Mouse (Mus musculus) hematopoietic stem cell, adult 5-6 weeks (primary cell): ENCODE data around the gene Fermt2. TPM values are rescaled to one million over a fixed set of nuclear protein-coding genes. Genes with fewer than 3 reads are reported as not detected.
"Not testable (repeated sequence)": the region's sequence is repeated elsewhere in the genome, so short reads cannot be mapped to it uniquely, and the experiment has no call there.

Experiments used
- ATAC-seq, 2 experiments: fragments of 125-278 bp in 1 of 2; replicated peaks in 1 of 2; 2 replicates each; pipeline ENCODE4 v1.8.0; 2016 to 2017; ENCODE audit warnings: inconsistent platforms in 2 of 2, mild to moderate bottlenecking in 2 of 2, moderate number of reproducible peaks in 2 of 2, low read depth in 1 of 2, moderate TSS enrichment in 1 of 2; ENCODE audit not compliant: low FRiP score in 2 of 2, poor library complexity in 2 of 2, severe bottlenecking in 2 of 2, insufficient read depth in 1 of 2, low TSS enrichment in 1 of 2
- total RNA-seq: library from RNA; stranded (forward); fragments of 172-1452, 232-1000 nt; gene quantifications from 2 replicates; pipeline ENCODE4 v1.2.3, GENCODE M21; 2017

Fermt2 gene
- total RNA-seq, 1 experiment from 2014 or later: not detected

DNA sequence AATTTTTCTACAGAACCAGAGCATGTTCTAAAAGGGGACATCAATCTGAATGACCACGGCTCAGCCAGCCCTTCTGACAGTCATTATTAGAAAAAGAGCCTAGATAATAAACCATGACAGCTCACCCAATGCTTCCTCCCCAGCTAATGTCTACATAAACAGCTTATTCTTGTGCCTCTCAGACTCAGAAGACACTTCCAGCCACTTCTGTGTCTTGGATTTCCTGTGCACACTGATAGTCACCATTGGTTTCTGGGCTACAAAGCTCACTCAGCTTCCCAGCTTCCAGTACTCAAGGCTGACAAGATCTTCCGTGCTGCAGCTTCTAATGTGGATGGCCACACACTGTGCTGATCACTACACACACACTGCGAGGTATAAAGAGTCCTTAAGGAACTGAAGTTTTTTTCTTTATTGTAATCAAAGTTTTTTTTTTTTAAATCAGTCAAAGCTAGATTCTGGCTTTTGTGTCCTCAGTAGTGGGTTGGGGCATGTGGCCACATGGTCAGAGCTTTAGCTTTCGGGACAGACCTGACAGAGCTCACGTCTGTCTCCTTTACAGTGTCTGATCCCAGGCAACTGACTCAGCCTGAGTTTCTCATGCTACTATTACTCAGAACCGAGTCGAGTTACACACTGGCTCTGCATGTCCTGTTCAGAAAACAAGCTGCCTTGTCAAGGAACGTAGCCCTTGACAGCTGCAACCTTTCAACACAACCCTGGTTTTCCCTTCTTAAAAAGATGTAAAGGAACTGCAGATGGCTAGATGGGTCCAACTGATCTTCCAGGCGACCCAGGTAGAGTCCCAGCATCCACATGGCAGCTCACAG lies 50.7 kb downstream of the Fermt2 start:
- no peak for ATAC-seq

DNA sequence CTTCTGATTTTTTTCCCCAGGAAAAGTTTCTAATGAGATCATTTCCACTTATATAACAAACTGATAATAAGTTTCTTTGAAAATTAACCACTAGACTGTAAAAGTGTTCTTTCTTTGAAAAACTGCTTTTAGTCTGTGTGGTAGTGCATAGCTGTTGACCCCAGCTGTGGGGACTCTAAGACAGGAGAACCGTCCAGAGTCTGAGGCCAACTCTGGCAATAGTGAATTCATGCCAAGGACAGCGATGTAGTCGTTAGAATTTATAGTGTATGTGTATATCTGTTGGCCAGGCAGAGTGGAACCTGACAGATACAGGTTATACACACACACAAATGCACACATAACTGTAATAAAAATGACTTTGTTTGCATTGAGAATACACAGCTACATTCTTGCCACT lies 51.4 kb downstream of the Fermt2 start:
- no peak for ATAC-seq

- no peak for ATAC-seq
These were observed 52.3 kb downstream of the Fermt2 start for GRCm38 (mm10) chr14:45477651-45478050.

GRCm38 (mm10) chr14:45476990-45477389 lies 52.9 kb downstream of the Fermt2 start:
- no peak for ATAC-seq

DNA sequence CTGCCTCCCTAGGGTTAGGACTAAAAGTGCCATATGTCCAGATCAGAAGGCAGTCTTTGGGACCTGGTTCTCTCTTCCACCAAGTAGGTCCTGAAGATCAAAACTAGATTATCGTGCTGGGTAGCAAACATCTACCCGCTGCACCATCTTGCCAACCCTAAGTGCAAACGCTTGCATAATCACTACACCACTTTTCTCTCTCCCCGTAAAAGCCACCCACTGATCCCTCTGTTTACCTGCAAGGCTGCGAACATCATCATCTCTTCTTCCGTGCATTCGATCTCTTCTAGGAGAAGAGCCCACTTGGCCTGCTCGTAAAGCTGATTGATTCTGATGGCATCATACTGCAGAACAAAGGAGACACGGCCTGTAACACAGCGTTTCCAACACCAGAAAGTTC lies 57.4 kb downstream of the Fermt2 start:
- ATAC-seq: no peak

DNA sequence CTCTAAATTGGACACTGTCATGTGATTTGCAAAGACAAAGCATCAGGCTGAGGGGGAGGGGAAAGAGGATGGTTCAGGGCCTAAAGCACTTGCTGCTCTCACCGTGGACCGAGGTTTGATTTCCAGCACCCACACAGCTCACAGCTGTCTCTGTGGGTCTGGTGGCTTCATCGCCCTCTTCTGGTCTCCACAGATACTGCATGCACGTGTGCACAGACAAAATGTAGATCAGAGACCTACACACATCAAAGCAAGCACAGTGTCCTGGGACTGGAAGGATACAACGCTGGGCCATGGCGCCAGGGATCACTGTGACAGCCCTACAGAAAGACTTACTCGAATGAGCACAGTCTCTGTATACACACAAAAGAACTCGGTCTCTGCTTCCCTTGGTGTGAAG lies 60.5 kb downstream of the Fermt2 start:
- no peak for ATAC-seq

- ATAC-seq: not testable (repeated sequence)
These were observed 63.5 kb downstream of the Fermt2 start for GRCm38 (mm10) chr14:45466371-45466770.

- no peak for ATAC-seq
These were observed 65.6 kb downstream of the Fermt2 start for GRCm38 (mm10) chr14:45464036-45465035.

DNA sequence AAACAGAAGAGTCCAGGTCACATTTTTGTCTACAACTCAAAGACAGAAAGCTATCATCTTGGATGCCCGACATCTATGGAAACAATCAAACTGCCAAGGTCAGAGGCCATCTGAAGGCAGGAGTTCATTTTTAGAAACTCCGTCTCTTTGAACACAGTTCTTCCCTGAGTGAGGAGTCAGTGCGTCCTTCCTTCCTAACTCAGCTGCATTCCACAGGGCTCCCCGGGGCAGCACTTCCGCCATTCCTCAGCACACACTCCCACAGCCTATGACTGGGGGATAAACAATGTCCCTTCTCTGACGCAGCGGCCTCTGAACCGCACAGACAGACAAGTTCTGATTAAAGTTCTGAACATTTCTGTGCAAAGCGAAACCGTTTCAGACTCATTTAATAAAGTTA lies 66.3 kb downstream of the Fermt2 start:
- no peak for ATAC-seq

GRCm38 (mm10) chr14:45462875-45463475 lies 66.9 kb downstream of the Fermt2 start:
- no peak for ATAC-seq

GRCm38 (mm10) chr14:45462374-45462773 lies 67.5 kb downstream of the Fermt2 start:
- ATAC-seq: no peak

DNA sequence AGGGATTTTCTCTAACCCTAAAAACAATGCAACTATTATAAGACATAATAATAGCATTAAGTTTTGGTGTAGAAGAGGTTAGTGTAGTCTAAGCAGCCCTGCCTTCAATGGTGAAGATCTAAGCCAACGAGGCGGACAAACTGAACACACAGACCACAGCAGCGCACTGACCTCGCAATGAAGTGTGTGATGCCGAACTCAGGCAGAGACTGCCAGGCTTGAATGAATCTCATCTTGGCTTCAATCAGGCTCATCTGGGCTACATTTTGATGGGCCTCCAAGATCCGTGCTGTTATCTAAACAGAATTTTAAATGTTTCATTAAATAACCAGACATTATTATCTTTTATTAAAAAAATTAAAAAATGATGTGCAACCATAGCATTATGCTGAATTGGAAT lies 68.0 kb downstream of the Fermt2 start:
- no peak for ATAC-seq

DNA sequence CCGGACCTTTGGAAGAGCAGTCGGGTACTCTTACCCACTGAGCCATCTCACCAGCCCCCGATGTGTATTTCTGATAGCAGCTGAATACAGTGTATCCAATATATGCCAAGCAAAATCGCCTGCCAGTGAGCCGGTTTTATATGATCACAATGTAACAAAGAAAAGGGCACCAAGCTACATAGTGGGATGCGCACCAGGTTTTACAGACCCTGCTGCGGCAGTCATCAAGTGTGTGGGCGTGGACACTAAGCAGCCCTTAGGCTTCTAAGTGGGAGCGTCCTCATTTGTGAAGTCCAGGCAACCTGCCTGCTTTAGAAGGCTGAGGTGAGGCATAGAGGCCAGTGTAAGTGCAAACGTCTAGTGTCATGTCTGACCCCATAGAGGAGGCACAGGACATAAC lies 69.4 kb downstream of the Fermt2 start:
- ATAC-seq: no peak

GRCm38 (mm10) chr14:45459877-45460276 lies 70.0 kb downstream of the Fermt2 start:
- ATAC-seq: no peak

GRCm38 (mm10) chr14:45457003-45457402 lies 72.9 kb downstream of the Fermt2 start:
- ATAC-seq: no peak

GRCm38 (mm10) chr14:45456502-45456846 lies 73.4 kb downstream of the Fermt2 start:
- ATAC-seq: no peak

DNA sequence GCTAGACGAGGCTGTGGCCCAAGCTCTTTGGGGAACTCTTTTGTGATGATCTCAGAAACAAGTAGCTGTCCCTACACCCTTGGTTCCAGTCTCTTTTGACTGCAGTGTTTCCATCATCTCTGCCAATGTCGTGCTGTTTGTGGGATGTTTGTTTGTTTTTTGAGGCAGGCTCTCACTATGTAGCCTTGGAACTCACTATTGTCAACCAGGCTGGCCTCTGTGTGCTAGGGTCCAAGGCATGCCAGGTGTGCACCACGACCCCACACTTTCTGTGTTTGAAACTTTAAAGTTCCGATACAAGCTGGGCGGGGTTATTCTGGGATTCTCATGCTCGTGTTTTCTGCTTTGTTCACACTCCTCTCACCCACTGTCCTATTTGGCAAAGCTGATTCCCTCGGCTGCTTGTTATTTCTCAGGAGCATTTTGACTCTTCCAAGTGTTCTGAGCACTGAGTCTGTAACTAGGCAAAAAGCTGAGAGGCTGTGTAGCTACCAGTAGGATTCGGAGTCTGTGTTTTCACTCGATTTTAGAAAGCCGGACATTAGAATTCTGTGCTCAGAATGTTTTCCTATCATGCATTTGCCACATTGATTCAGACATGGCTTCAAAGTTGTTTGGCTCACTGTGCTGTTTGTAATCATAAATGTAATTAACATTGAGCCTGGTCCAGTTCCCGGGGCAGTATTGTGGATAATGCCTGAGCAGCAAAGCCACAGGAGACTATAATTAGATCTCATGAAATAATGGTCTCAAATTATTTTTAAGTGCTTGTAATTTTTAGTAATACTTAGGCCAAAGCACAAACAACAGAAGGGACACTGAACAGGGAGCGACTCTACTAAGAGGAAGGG lies 74.0 kb downstream of the Fermt2 start:
- no peak for ATAC-seq
